Mouse (Mus musculus): ENCODE measurements around the gene Sval3. TPM values are rescaled to one million over a fixed set of nuclear protein-coding genes. Genes with fewer than 3 reads are reported as not detected.

Gene Sval3
- not detected in 2 replicates for polyA plus RNA-seq (2015; fragmentation: Nextera tagmentation; extraction: Ambion mirVana)

- Histone ChIP-seq H3K4me3 (no peak within 1 kb of the TSS), H3K4me2 (no peak within 1 kb of the TSS), H3K9ac (no peak within 1 kb of the TSS), H3K27me3 (no peaks in the 10 kb centered on the region), H3K27ac (no peak within 1 kb of the TSS), H3K9me3 (no peaks in the 10 kb centered on the region), H3K36me3 (no peaks in the 10 kb centered on the region), H3K4me1 (no peaks in the 10 kb centered on the region)
- no peak for ATAC-seq (ENCODE audit: insufficient number of reproducible peaks, low FRiP score, low TSS enrichment, low read depth)
- 65% methylated on average over 1 of the region's 1 CpGs for WGBS
These were observed at the start of gene Sval3 for GRCm38 (mm10) chr6:41967840-41968239. TSS of gene Sval3 (plus strand) at chr6:41968140.

- H3K9ac ChIP-seq, result no peak within 1 kb of the TSS
- H3K27me3 ChIP-seq, result no peaks in the 10 kb centered on the region
- no peaks in the 10 kb centered on the region for H3K4me1 ChIP-seq
- no peak within 1 kb of the TSS for H3K4me2 ChIP-seq
- no peak within 1 kb of the TSS for H3K27ac ChIP-seq
- no peaks in the 10 kb centered on the region for H3K36me3 ChIP-seq
- H3K4me3 ChIP-seq, result no peak within 1 kb of the TSS
- no peak for ATAC-seq (ENCODE audit: insufficient number of reproducible peaks, low FRiP score, low TSS enrichment, low read depth)
- WGBS, result 30% methylated on average over 1 of the region's 1 CpGs
- H3K9me3 ChIP-seq, result no peaks in the 10 kb centered on the region
These were observed 16.6 kb upstream of the Sval3 start, which contains the start of gene Sval1 for GRCm38 (mm10) chr6:41951330-41951729. TSS of gene Sval1 (plus strand) at chr6:41951630.

Other genes starting within 250 kb of the Sval3 start
- not detected in 2 replicates for gene Olfr459, start 193.0 kb upstream of the Sval3 start, polyA plus RNA-seq (2015; fragmentation: Nextera tagmentation; extraction: Ambion mirVana)
- not detected in 2 replicates for gene Pip, start 120.6 kb upstream of the Sval3 start, polyA plus RNA-seq (2015; fragmentation: Nextera tagmentation; extraction: Ambion mirVana)
- not detected in 2 replicates for gene Sval2, start 115.2 kb upstream of the Sval3 start, polyA plus RNA-seq (2015; fragmentation: Nextera tagmentation; extraction: Ambion mirVana)
- gene Sval1, start 16.5 kb upstream of the Sval3 start, polyA plus RNA-seq (2015; fragmentation: Nextera tagmentation; extraction: Ambion mirVana), result not detected in 2 replicates
- not detected in 2 replicates for gene Sva, start 70.3 kb downstream of the Sval3 start, polyA plus RNA-seq (2015; fragmentation: Nextera tagmentation; extraction: Ambion mirVana)
- gene Tas2r139, start 172.8 kb downstream of the Sval3 start, polyA plus RNA-seq (2015; fragmentation: Nextera tagmentation; extraction: Ambion mirVana), result not detected in 2 replicates
- not detected in 2 replicates for gene Tas2r144, start 247.2 kb downstream of the Sval3 start, polyA plus RNA-seq (2015; fragmentation: Nextera tagmentation; extraction: Ambion mirVana)

Data from limb, embryonic 15.5 days (tissue).